ENCODE assay signal across 7 mouse cellular contexts in the genomic region with DNA sequence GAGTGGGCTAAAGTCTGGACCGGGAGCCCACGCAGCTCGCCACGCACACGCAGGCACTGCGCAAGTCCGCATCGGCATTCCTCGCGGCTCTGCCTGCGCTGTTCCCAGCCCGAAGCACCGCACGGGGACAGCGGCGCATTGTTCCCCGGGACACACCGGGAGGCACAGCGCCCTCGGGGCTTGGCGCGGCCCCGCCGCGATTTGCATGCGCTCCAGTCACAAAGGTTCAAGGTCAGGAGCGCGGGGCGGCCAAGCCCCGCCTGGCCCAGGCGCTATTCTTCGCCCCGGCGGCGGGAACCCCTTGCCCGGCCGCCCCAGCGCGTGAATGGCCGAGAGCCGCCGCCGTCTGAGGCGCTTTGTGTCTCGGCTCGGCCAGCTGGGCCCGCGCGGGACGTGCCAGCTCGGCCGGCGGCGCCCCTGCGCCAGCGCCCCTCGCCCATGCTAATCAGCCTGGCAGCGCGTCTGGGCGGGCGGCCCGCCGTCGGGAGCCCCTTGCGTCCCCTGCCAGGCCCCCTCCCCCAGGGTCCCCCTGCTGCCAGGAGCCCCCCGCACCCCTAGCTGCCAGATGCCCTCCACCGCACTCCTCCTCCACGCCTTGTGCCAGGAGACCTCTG. TPM values are rescaled to one million over a fixed set of nuclear protein-coding genes. Genes with fewer than 3 reads are reported as not detected.
DNase-seq lines count a peak whose midpoint lies in the region; ATAC-seq and TF ChIP-seq lines count a peak whose summit lies in the region.

No protein-coding gene starts in this region.

- H3K4me2 ChIP-seq in limb, embryonic 14.5 days (replicated peaks; ENCODE audit: low read depth, low read length, severe bottlenecking) = peak overlapping the region; percentile 87
- peak overlapping the region; percentile 78 for H3K4me2 ChIP-seq in midbrain, embryonic 14.5 days (ENCODE audit: low read length)

- 5% methylated on average over 42 of the region's 68 CpGs for WGBS in limb, embryonic 14.5 days
- under 1% methylated on average over 68 of the region's 68 CpGs for WGBS in midbrain, embryonic 14.5 days

- H3K4me3 ChIP-seq in bone marrow macrophage, adult 2 months (ENCODE audit: insufficient read depth, low read length) = peak overlapping the region; percentile 33
- peak overlapping the region; percentile 47 for H3K4me3 ChIP-seq in limb, embryonic 14.5 days (replicated peaks; ENCODE audit: low read length)
- peak overlapping the region; percentile 45 for H3K4me3 ChIP-seq in midbrain, embryonic 14.5 days (replicated peaks; ENCODE audit: low read depth, low read length)

- H3K9me3 ChIP-seq in limb, embryonic 14.5 days (ENCODE audit: control insufficient read depth, low read length) = no peaks in the 10 kb centered on the region
- H3K9me3 ChIP-seq in midbrain, embryonic 14.5 days (ENCODE audit: control insufficient read depth, low read length) = no peaks in the 10 kb centered on the region

- no peaks in the 10 kb centered on the region for H3K36me3 ChIP-seq in limb, embryonic 14.5 days (ENCODE audit: control insufficient read depth, insufficient read depth, low read length)
- H3K36me3 ChIP-seq in midbrain, embryonic 14.5 days (ENCODE audit: control insufficient read depth, insufficient read depth, low read length) = no peaks in the 10 kb centered on the region

- peak; percentile 60 for DNase-seq in R1 (ENCODE audit: low read depth, low spot score)
- peak; percentile 62 to 68 for DNase-seq in frontal cortex, postnatal 10 days (ENCODE audit: low spot score in 2 of 2)
- peak; percentile 78 for DNase-seq in kidney, adult 18-20 months
- DNase-seq in limb, embryonic 14.5 days (ENCODE audit: low spot score) = no peak
- peak; percentile 87 for DNase-seq in midbrain, embryonic 14.5 days
- DNase-seq in yolk sac, embryonic 10.5 days (ENCODE audit: low spot score) = no peak

- no peak overlapping the region for H3K27ac ChIP-seq in bone marrow macrophage, adult 2 months (ENCODE audit: insufficient read depth, low read depth, low read length)
- H3K27ac ChIP-seq in limb, embryonic 14.5 days (replicated peaks; ENCODE audit: low read depth, low read length) = peak overlapping the region; percentile 48
- H3K27ac ChIP-seq in midbrain, embryonic 14.5 days (replicated peaks; ENCODE audit: low read depth, low read length) = peak overlapping the region; percentile 82

- no peak for TF ChIP-seq POLR2A in bone marrow macrophage, adult 2 months (IDR thresholded peaks at IDR 0.05; ENCODE audit: borderline replicate concordance, low read depth, low read length)
- no peak for TF ChIP-seq POLR2A in limb, embryonic 14.5 days (IDR thresholded peaks at IDR 0.05; ENCODE audit: borderline replicate concordance, extremely low read depth, insufficient read depth, insufficient read length)

- ATAC-seq in limb, embryonic 14.5 days (ENCODE audit: low FRiP score, low read depth) = peak; percentile 39; the same call in 1 of the 2 replicates
- ATAC-seq in midbrain, embryonic 14.5 days (ENCODE audit: low FRiP score, low TSS enrichment) = peak; percentile 87

- peak overlapping the region; percentile 76 for H3K9ac ChIP-seq in limb, embryonic 14.5 days (ENCODE audit: low read depth, low read length, severe bottlenecking)
- peak overlapping the region; percentile 72 for H3K9ac ChIP-seq in midbrain, embryonic 14.5 days (replicated peaks; ENCODE audit: low read length)

- no peak for TF ChIP-seq CTCF in bone marrow macrophage, adult 2 months (IDR thresholded peaks at IDR 0.05; ENCODE audit: low read depth, low read length)

- peaks cover 22% of the 10 kb centered on the region; the same call in 1 of the 2 replicates for H3K27me3 ChIP-seq in limb, embryonic 14.5 days (ENCODE audit: control insufficient read depth, insufficient read depth, low read length)
- H3K27me3 ChIP-seq in midbrain, embryonic 14.5 days (ENCODE audit: control insufficient read depth, insufficient read depth, low read length) = peaks cover 17% of the 10 kb centered on the region

- no peaks in the 10 kb centered on the region for H3K4me1 ChIP-seq in bone marrow macrophage, adult 2 months (ENCODE audit: control insufficient read depth, insufficient read depth, low read length)
- H3K4me1 ChIP-seq in limb, embryonic 14.5 days (ENCODE audit: control insufficient read depth, insufficient read depth, low read length) = peaks cover 5% of the 10 kb centered on the region; the same call in 1 of the 2 replicates
- H3K4me1 ChIP-seq in midbrain, embryonic 14.5 days (ENCODE audit: control insufficient read depth, insufficient read depth, low read length) = peaks cover 4% of the 10 kb centered on the region

RNA-seq across cellular contexts. Expression of a gene that starts 43.5 kb away (rescaled TPM):
- not detected in 2 replicates for polyA plus RNA-seq in bone marrow macrophage, adult 2 months (2012; ENCODE audit: insufficient read depth, insufficient read length, missing spikeins)
- polyA plus RNA-seq in limb, embryonic 14.5 days (2012; rRNA removed) = 22.4 and 24.7 TPM in 2 replicates
- polyA plus RNA-seq in limb, embryonic 14.5 days (2014; fragmentation: Nextera tagmentation; extraction: Ambion mirVana) = 40.0 and 46.0 TPM in 2 replicates
- polyA plus RNA-seq in midbrain, embryonic 14.5 days (2014; fragmentation: Nextera tagmentation; extraction: Ambion mirVana) = 38.0 and 43.1 TPM in 2 replicates

Comparison
In these comparisons a context has a peak if more than half of its experiments do, and no peak if none do; other contexts are left out.
1. DNase-seq: peak in R1 (single experiment), frontal cortex, postnatal 10 days (2 of 2), kidney, adult 18-20 months (single experiment) and midbrain, embryonic 14.5 days (single experiment); none in limb, embryonic 14.5 days (single experiment) and yolk sac, embryonic 10.5 days (single experiment).
2. RNA of a gene that starts 43.5 kb away (polyA plus RNA-seq): 22.4 to 46.0 TPM in limb, embryonic 14.5 days and 38.0 to 43.1 TPM in midbrain, embryonic 14.5 days; not detected in bone marrow macrophage, adult 2 months; every median in the first group is over 10 times any median in the second.
3. Peak in every context shown above with its lines, with median percentiles within 50 percentile points of each other: H3K4me3 ChIP-seq.